Mouse (Mus musculus): ENCODE measurements around the gene Hpcal1. TPM values are rescaled to one million over a fixed set of nuclear protein-coding genes. Genes with fewer than 3 reads are reported as not detected.
A peak's percentile ranks its signal among the peaks of the same experiment; 100 is the strongest.

The Hpcal1 gene
- polyA plus RNA-seq, 1 experiment from 2014 or later = 50.3 TPM

DNA sequence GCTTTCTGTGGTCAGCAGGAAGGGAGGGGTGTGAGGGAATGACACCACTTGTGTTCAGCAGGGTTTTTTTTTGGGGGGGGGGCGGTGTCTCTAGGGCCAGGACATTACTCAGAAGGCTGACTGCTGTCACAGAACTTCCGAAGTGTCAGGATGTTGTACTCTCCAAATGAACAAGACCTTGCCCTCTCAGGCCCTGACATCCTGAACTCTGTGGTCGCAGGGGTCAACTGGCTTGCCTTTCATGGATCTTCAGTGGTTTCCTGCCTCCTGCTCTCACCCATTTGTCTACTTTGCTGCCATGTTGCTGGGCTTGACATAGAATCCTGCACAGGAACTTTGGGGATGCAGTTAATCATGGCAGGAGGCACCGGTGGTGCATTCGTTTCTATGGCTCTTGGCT lies 32.1 kb upstream of the Hpcal1 start:
- no peak for ATAC-seq
- no peak overlapping the region for H3K4me2 ChIP-seq (ENCODE audit: low read depth, low read length)
- no peaks in the 10 kb centered on the region for H3K36me3 ChIP-seq (ENCODE audit: control insufficient read depth, insufficient read depth, low read length)
- no peak overlapping the region for H3K27ac ChIP-seq (ENCODE audit: low read length)
- H3K4me1 ChIP-seq (ENCODE audit: control insufficient read depth, insufficient read depth, low read length) = no peaks in the 10 kb centered on the region
- H3K9ac ChIP-seq (ENCODE audit: low read depth, low read length) = no peak overlapping the region
- no peaks in the 10 kb centered on the region for H3K27me3 ChIP-seq (replicated peaks; ENCODE audit: control insufficient read depth, insufficient read depth, low read length)
- H3K4me3 ChIP-seq (ENCODE audit: low read length) = no peak overlapping the region
- 61% methylated on average over 5 of the region's 5 CpGs for WGBS
- no peaks in the 10 kb centered on the region for H3K9me3 ChIP-seq (ENCODE audit: control insufficient read depth, low read length)

DNA sequence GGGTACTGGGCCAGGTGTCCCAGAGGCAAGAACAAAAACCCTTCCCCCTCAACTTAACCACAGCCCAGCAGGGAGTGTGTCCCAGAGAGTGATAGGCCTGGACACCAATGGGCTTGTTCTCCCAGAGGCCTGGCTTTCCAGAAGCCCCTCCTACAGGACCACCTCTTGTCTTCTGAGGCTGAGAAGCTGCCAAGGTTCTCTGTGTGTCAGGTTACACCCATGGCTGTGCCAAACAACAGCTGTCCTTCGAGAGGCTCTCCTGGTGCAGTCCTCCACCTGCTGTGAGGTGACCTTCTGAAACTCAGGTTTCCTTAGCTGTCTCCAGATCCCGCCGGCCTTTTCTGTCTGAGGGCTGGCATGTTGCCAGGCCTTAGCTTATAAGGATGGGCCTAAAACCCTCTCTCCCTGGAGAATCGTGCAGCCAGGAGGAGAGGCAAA lies 29.2 kb upstream of the Hpcal1 start:
- Histone ChIP-seq H3K9ac (ENCODE audit: low read depth, low read length) (no peak overlapping the region), H3K4me3 (ENCODE audit: low read length) (no peak overlapping the region), H3K27me3 (replicated peaks; ENCODE audit: control insufficient read depth, insufficient read depth, low read length) (no peaks in the 10 kb centered on the region), H3K4me2 (ENCODE audit: low read depth, low read length) (no peak overlapping the region), H3K9me3 (ENCODE audit: control insufficient read depth, low read length) (no peaks in the 10 kb centered on the region), H3K36me3 (ENCODE audit: control insufficient read depth, insufficient read depth, low read length) (no peaks in the 10 kb centered on the region), H3K4me1 (ENCODE audit: control insufficient read depth, insufficient read depth, low read length) (no peaks in the 10 kb centered on the region; the same call in 1 of the 2 replicates), H3K27ac (ENCODE audit: low read length) (no peak overlapping the region)
- WGBS = 3% methylated on average over 4 of the region's 4 CpGs
- peak; percentile 76 for ATAC-seq

DNA sequence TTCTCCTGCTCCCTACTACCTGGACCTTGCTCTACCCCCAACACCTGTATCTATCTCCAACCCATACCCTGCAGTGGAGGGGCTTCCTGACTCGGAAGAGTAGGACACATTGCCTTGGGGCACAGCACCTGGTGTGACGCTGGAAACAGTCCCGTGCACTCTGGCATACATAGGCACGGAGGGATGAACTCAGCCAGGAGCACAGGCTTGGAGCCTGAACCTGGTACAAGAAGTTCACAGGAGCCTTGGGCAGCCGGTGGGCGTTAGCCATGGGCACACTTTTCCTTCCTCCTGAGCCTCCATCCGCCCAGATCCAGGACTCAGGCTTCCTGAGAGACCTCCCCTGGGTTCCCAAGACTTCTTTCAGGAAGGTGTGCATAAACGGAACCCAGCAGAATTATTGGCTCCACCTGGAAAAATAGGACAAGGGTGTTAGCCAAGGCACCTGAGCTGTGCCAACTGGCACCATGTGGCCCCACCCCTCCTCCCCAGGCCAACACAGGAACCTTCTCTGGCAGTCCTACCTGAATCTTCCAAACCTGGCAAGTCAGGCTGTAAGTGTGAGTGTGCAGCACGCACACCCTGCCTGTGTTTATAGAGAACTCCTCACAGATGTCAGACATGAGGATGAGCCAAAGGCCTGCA lies 26.5 kb upstream of the Hpcal1 start:
- ATAC-seq = no peak
- no peaks in the 10 kb centered on the region for H3K27me3 ChIP-seq (replicated peaks; ENCODE audit: control insufficient read depth, insufficient read depth, low read length)
- H3K27ac ChIP-seq (ENCODE audit: low read length) = no peak overlapping the region
- no peaks in the 10 kb centered on the region; the same call in 1 of the 2 replicates for H3K4me1 ChIP-seq (ENCODE audit: control insufficient read depth, insufficient read depth, low read length)
- H3K9ac ChIP-seq (ENCODE audit: low read depth, low read length) = no peak overlapping the region
- no peak overlapping the region for H3K4me3 ChIP-seq (ENCODE audit: low read length)
- no peak overlapping the region for H3K4me2 ChIP-seq (ENCODE audit: low read depth, low read length)
- H3K36me3 ChIP-seq (ENCODE audit: control insufficient read depth, insufficient read depth, low read length) = no peaks in the 10 kb centered on the region
- WGBS = 85% methylated on average over 9 of the region's 9 CpGs
- H3K9me3 ChIP-seq (ENCODE audit: control insufficient read depth, low read length) = no peaks in the 10 kb centered on the region

DNA sequence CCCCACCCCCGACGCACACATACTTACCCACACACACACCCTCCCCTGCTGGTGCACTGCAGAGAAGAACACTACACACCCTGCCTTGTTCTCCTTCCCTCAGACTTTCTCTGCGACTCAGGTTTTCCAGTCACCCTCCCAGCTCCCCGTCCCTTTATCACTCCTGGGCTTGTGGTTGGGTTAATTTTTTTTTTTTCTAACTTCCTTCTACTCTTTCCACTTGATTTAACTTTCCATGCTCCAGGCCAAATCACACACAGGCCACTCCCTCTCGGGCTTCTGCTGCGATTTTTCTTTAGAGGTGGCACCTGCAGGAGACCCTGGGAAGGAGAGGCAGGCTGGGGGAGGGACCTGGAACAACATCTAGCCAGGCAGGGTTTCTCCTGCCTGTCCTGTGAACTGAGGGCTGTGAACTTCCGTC lies 24.7 kb upstream of the Hpcal1 start:
- Histone ChIP-seq H3K36me3 (ENCODE audit: control insufficient read depth, insufficient read depth, low read length) (no peaks in the 10 kb centered on the region), H3K4me2 (ENCODE audit: low read depth, low read length) (no peak overlapping the region), H3K27ac (ENCODE audit: low read length) (no peak overlapping the region), H3K9ac (ENCODE audit: low read depth, low read length) (no peak overlapping the region), H3K4me3 (ENCODE audit: low read length) (no peak overlapping the region), H3K9me3 (ENCODE audit: control insufficient read depth, low read length) (no peaks in the 10 kb centered on the region), H3K4me1 (ENCODE audit: control insufficient read depth, insufficient read depth, low read length) (no peaks in the 10 kb centered on the region; the same call in 1 of the 2 replicates), H3K27me3 (replicated peaks; ENCODE audit: control insufficient read depth, insufficient read depth, low read length) (no peaks in the 10 kb centered on the region)
- peak; percentile 74 for ATAC-seq
- 45% methylated on average over 7 of the region's 7 CpGs for WGBS

DNA sequence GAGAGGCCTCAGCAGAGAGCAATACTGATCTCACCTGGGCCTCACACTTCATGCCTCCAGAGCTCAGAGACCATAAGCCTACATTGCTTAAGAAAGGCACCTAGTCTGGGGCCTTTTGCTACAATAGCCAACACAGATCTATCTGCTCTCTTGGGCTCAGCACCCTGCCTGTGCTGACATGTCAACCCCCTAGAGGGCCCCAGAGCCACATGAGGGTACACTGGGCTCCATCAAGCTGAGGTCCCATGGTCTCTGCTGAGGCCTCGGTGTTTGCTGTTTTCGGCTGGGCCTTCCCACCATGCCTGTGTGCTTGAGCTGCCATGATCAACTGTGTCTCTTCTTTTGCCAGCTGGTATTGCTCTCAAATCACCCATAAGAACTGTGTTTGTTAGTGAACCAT lies 24.0 kb upstream of the Hpcal1 start:
- H3K4me2 ChIP-seq (ENCODE audit: low read depth, low read length) = no peak overlapping the region
- no peak overlapping the region for H3K9ac ChIP-seq (ENCODE audit: low read depth, low read length)
- no peaks in the 10 kb centered on the region for H3K9me3 ChIP-seq (ENCODE audit: control insufficient read depth, low read length)
- H3K36me3 ChIP-seq (ENCODE audit: control insufficient read depth, insufficient read depth, low read length) = no peaks in the 10 kb centered on the region
- WGBS = 71% methylated on average over 2 of the region's 2 CpGs
- H3K27me3 ChIP-seq (replicated peaks; ENCODE audit: control insufficient read depth, insufficient read depth, low read length) = no peaks in the 10 kb centered on the region
- H3K4me3 ChIP-seq (ENCODE audit: low read length) = no peak overlapping the region
- no peak overlapping the region for H3K27ac ChIP-seq (ENCODE audit: low read length)
- no peaks in the 10 kb centered on the region; the same call in 1 of the 2 replicates for H3K4me1 ChIP-seq (ENCODE audit: control insufficient read depth, insufficient read depth, low read length)
- ATAC-seq = peak; percentile 27

DNA sequence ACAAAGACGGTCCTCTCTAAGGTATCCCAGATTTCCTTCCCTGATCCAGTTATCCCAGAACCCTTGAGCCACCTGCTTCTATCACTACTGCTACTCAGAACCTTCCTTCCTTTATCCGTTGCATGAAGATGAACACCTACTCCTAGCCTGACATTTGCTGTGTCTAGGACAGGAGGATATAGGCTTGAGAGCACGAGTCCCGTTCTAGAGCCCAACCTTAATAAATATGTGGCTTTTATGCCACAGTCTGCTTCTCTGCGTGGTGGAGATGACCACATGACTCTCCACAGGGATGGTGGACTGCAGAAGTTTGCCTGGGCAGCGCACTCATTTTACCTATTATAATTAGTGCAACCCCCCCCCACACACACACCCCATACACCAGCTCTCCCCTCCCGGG lies 16.9 kb upstream of the Hpcal1 start:
- no peak overlapping the region for H3K4me3 ChIP-seq (ENCODE audit: low read length)
- H3K27me3 ChIP-seq (replicated peaks; ENCODE audit: control insufficient read depth, insufficient read depth, low read length) = no peaks in the 10 kb centered on the region
- 56% methylated on average over 7 of the region's 7 CpGs for WGBS
- H3K9me3 ChIP-seq (ENCODE audit: control insufficient read depth, low read length) = no peaks in the 10 kb centered on the region
- H3K36me3 ChIP-seq (ENCODE audit: control insufficient read depth, insufficient read depth, low read length) = no peaks in the 10 kb centered on the region
- ATAC-seq = no peak
- no peak overlapping the region for H3K9ac ChIP-seq (ENCODE audit: low read depth, low read length)
- no peak overlapping the region for H3K4me2 ChIP-seq (ENCODE audit: low read depth, low read length)
- no peak overlapping the region for H3K27ac ChIP-seq (ENCODE audit: low read length)
- H3K4me1 ChIP-seq (ENCODE audit: control insufficient read depth, insufficient read depth, low read length) = 0 out of 2 replicates have a peak, but pooled peaks cover 3% of the 10 kb centered on the region

DNA sequence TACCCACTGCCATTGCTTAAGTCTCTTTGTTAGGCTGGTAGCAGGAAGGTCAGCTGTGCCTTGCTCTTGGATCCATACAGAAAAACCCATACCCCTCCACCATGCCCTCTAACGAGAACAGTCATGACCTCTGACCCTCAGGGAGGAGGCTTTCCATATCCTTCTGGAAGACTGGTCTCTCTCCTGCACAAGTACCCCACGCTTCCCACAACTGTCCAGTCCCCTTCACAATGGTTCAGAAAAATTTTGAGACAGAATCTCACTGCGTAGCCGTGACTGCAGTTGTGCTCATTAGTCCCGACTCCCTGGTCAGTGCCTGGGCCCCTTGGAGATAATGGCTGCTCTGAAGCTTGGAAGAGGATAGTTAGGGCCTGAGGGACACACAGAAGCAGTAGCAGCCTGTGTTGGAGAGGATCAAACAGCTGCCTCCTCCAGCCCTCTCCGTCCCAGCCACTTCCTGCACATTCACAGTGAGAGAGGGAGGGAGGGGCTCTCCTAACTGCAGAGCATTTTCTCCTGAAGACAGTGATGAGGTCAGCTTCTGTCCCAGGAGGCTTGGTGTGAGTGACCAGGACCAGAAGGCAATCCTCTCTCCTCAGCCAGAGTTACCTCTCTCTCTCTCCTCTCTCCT lies 16.4 kb upstream of the Hpcal1 start:
- Histone ChIP-seq H3K4me1 (ENCODE audit: control insufficient read depth, insufficient read depth, low read length) (0 out of 2 replicates have a peak, but pooled peaks cover 3% of the 10 kb centered on the region), H3K27ac (ENCODE audit: low read length) (no peak overlapping the region), H3K9me3 (ENCODE audit: control insufficient read depth, low read length) (no peaks in the 10 kb centered on the region), H3K36me3 (ENCODE audit: control insufficient read depth, insufficient read depth, low read length) (no peaks in the 10 kb centered on the region), H3K27me3 (replicated peaks; ENCODE audit: control insufficient read depth, insufficient read depth, low read length) (no peaks in the 10 kb centered on the region), H3K4me2 (ENCODE audit: low read depth, low read length) (no peak overlapping the region), H3K9ac (ENCODE audit: low read depth, low read length) (no peak overlapping the region), H3K4me3 (ENCODE audit: low read length) (no peak overlapping the region)
- no peak for ATAC-seq
- WGBS = 54% methylated on average over 5 of the region's 6 CpGs

DNA sequence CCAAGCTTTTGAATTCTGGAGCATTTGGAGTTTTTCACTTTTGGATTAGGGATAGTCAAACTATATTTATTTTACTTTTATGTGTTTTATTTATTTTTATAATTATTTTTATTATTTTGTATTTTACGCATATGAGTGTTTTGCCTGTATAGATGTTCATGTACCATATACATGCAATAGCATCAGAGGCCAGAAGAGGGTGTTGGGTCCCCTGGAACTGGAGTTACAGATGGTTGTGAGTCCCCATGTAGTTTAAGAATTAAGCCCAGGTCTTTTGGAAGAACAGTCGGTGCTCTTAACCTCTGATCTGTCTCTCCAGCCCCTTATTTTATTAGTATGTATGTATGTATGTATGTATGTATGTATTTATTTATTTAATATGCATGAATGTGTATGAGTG lies 12.9 kb upstream of the Hpcal1 start:
- Histone ChIP-seq H3K9me3 (ENCODE audit: control insufficient read depth, low read length) (no peaks in the 10 kb centered on the region), H3K9ac (ENCODE audit: low read depth, low read length) (no peak overlapping the region), H3K27me3 (replicated peaks; ENCODE audit: control insufficient read depth, insufficient read depth, low read length) (no peaks in the 10 kb centered on the region), H3K36me3 (ENCODE audit: control insufficient read depth, insufficient read depth, low read length) (no peaks in the 10 kb centered on the region), H3K4me3 (ENCODE audit: low read length) (no peak overlapping the region), H3K4me2 (ENCODE audit: low read depth, low read length) (no peak overlapping the region), H3K27ac (ENCODE audit: low read length) (no peak overlapping the region), H3K4me1 (ENCODE audit: control insufficient read depth, insufficient read depth, low read length) (0 out of 2 replicates have a peak, but pooled peaks cover 3% of the 10 kb centered on the region)
- WGBS = 85% methylated on average over 2 of the region's 2 CpGs
- no peak for ATAC-seq

DNA sequence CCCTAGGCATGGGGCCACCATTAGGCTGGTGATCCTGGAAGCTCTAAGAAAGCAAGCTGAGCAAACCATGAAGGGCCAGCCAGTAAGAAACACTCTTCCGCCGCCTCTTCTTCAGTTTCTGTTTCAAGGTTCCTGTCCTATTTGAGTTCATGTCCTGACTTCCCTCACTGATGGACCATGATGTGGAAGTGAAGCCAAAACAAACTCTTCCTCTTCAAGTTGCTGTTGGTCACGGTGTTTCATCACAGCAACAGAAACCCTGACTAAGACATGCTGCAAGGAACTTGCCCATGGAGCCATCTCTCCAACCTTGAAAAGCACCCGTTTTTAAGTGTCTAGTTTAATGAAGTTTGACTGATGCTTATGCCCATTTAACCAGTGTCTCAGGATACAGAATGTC lies 11.1 kb upstream of the Hpcal1 start:
- H3K9ac ChIP-seq (ENCODE audit: low read depth, low read length) = no peak overlapping the region
- no peak overlapping the region for H3K27ac ChIP-seq (ENCODE audit: low read length)
- H3K4me2 ChIP-seq (ENCODE audit: low read depth, low read length) = no peak overlapping the region
- ATAC-seq = no peak
- WGBS = 84% methylated on average over 4 of the region's 4 CpGs
- no peaks in the 10 kb centered on the region for H3K27me3 ChIP-seq (replicated peaks; ENCODE audit: control insufficient read depth, insufficient read depth, low read length)
- no peaks in the 10 kb centered on the region for H3K9me3 ChIP-seq (ENCODE audit: control insufficient read depth, low read length)
- H3K4me3 ChIP-seq (ENCODE audit: low read length) = no peak overlapping the region
- H3K36me3 ChIP-seq (ENCODE audit: control insufficient read depth, insufficient read depth, low read length) = no peaks in the 10 kb centered on the region
- no peaks in the 10 kb centered on the region for H3K4me1 ChIP-seq (ENCODE audit: control insufficient read depth, insufficient read depth, low read length)

Measured in intestine, embryonic 16.5 days (tissue).